Mouse (Mus musculus) adrenal gland (tissue): ENCODE data around the gene Zcchc9.
"Not testable (repeated sequence)": the region's sequence is repeated elsewhere in the genome, so short reads cannot be mapped to it uniquely, and the experiment has no call there.

Source experiments
- intact Hi-C: fragments of 180-260 bp; cut with DNase I; formaldehyde crosslinking; loops from one replicate; pipeline ENCODE4 v1.15.1; 2025
- microRNA-seq, 2 experiments: library from miRNA; unstranded; fragments of <30 nt; microRNA quantifications; one replicate each; pipeline ENCODE4; 2019

The Zcchc9 gene

GRCm38 (mm10) chr13:91763654-91764053 lies 43.9 kb downstream of the Zcchc9 start:
- intact Hi-C loops = not testable (repeated sequence)

DNA sequence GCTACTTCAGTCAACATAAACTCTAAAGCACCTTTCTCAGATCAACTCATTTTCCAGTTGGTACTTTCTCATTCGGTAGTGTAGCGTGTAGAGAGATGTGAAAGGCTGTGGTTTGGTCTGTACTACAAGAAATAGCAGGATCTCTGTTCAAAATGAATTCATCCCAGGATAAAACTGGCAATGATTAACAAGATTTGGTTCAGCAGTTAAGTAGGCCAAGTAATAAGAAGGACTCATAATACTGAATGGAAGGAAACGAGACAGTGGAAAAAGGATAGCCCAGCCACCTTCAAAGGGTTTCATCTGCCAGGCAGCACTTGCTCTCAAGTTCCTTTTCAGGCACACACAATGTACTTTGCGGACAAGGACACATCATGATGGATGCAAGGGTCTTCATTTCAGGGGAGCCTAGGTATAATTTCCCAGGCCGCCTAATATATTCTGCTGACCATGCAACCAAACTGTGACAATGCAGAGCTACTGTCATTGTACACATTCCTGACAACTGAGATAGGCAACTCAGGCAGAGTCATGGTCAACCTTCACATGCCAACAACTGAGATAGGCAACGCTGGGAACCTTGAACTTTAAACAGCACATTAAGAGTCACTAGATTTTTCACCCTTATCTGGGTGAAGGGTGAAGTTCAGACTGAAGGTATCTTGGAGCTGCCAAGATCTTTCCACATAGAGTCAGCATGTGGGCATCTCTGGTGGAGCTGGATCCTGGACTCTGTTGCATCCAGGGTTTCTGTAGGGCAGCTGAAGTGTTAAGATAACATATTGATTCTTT lies 45.7 kb downstream of the Zcchc9 start:
- intact Hi-C loops = no loop called here

- intact Hi-C loops = no loop called here
Observed at GRCm38 (mm10) chr13:91760302-91761050, 47.0 kb downstream of the Zcchc9 start.

- intact Hi-C loops = no loop called here
Observed at GRCm38 (mm10) chr13:91759791-91760190, 47.7 kb downstream of the Zcchc9 start.

DNA sequence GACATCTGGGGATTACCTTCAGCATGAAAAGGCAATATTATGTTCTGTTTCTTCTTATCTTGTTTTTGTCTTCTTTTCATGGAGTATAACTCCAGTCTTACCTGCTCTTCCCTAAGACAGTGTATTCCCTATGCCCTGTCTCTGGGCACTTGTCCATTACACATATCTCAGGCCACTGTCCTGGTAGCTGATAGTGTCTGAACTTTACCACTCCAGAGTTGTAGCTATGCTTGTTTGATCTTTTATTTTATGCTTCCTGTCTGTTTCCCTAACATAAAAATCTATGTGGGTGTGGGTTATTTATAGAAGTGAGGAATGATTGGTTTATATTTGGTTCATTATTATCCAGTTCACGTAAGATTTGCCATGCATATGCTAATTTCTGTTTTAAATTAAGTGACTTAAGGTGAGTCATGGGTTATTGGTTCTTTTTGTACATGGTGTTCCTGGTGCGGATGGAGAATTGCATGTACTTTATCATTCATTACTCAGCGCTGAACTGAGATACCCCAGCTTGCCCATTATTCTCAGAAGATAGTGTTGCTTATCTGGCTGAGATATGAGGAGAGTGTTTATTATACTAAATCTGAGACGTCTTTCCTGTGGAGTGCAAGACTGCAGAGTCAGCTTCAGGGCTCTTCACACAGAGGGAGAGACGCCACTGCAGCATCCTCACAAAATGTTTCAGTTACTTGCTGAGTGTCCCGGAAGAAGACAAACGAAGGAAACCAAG lies 49.0 kb downstream of the Zcchc9 start:
- intact Hi-C loops = no loop called here

GRCm38 (mm10) chr13:91756230-91756629 lies 51.3 kb downstream of the Zcchc9 start:
- intact Hi-C loops = no loop called here

GRCm38 (mm10) chr13:91754762-91755161 lies 52.7 kb downstream of the Zcchc9 start:
- intact Hi-C loops = no loop called here

- intact Hi-C loops = no loop called here
Observed at GRCm38 (mm10) chr13:91753724-91754123, 53.8 kb downstream of the Zcchc9 start.

DNA sequence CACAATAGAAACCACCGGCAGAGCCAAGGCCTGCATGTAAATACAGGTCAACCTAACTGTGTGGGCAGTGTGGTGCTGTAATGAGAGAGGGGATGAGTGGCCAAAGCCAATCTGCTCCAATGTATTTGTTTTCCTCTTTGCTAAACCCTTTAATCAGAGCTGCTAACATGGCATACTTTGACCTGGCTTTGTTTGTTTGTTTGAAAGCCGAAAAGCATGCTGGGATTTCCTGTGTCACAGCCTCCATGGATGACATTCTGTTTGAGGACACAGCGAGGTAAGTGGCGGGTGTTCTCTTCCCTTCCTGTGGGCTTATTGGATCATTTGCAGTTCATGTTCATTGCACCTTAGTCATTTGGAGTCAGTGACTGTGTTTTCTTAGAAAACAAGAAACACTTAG lies 57.5 kb downstream of the Zcchc9 start:
- intact Hi-C loops = no loop called here

DNA sequence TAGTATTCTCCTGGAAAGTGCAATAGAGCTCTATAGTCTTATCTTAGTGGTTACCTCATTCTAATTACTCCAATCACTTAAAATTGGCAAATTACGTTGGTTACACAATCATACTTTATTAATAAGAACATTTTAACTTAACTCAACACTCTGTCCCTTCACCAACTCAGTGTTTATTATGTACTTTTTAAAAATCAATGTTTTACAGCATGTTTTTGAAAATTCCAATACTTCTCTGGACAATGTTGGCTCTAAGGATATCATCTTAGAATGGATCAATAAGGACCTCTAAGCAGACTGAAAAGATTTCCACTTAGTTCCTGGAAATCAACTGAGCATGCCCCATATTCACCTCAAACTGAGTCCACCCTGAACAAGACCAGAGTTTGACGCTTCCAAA lies 59.1 kb downstream of the Zcchc9 start:
- intact Hi-C loops = no loop called here

Small RNA genes within 50 kb of the gene (microRNA-seq; reads per million reads assigned to microRNA genes)
- 0 reads per million in 2 experiments for gene Gm27656
